Mouse (Mus musculus): ENCODE data around the gene Ube4b. TPM values are rescaled to one million over a fixed set of nuclear protein-coding genes. Genes with fewer than 3 reads are reported as not detected.

The Ube4b gene
- total RNA-seq, 2 experiments from 2014 or later, result 32.2 to 36.3 TPM

- no peak for DNase-seq
These were observed 122.1 kb downstream of the Ube4b start for GRCm38 (mm10) chr4:149304466-149304865.

GRCm38 (mm10) chr4:149303502-149303901, 123.0 kb downstream of the Ube4b start:
- DNase-seq, result no peak

GRCm38 (mm10) chr4:149302751-149303150, 123.8 kb downstream of the Ube4b start:
- DNase-seq, result no peak

GRCm38 (mm10) chr4:149302136-149302535, 124.4 kb downstream of the Ube4b start:
- no peak for DNase-seq

- no peak for DNase-seq
These were observed 130.0 kb downstream of the Ube4b start for GRCm38 (mm10) chr4:149296501-149296900.

- no peak for DNase-seq
These were observed 133.6 kb downstream of the Ube4b start for GRCm38 (mm10) chr4:149292984-149293383.

GRCm38 (mm10) chr4:149291061-149291460, 135.5 kb downstream of the Ube4b start:
- DNase-seq, result no peak

- DNase-seq, result no peak
These were observed 136.3 kb downstream of the Ube4b start for GRCm38 (mm10) chr4:149290157-149290750.

GRCm38 (mm10) chr4:149286287-149287137, 140.0 kb downstream of the Ube4b start:
- DNase-seq, result no peak

GRCm38 (mm10) chr4:149285691-149286090, 140.9 kb downstream of the Ube4b start:
- no peak for DNase-seq

- DNase-seq, result no peak
These were observed 143.5 kb downstream of the Ube4b start for GRCm38 (mm10) chr4:149283018-149283417.

- no peak for DNase-seq
These were observed 144.4 kb downstream of the Ube4b start for GRCm38 (mm10) chr4:149282025-149282738.

Other genes with a start within 250 kb of the Ube4b start
- 100 to 1,000 TPM; 304 to 308 TPM for gene Kif1b, start 119.1 kb downstream of the Ube4b start, total RNA-seq (2021)
- 10 to 100 TPM; 17.5 to 23.0 TPM for gene Rbp7, start 28.2 kb upstream of the Ube4b start, total RNA-seq (2021)
- not detected for gene Tmem274, start 50.6 kb upstream of the Ube4b start, total RNA-seq (2021)
- 10 to 100 TPM; 22.8 to 23.4 TPM for gene Nmnat1, start 58.5 kb upstream of the Ube4b start, total RNA-seq (2021)
- gene Lzic, start 58.5 kb upstream of the Ube4b start, total RNA-seq (2021), result 10 to 100 TPM; 12.5 to 13.0 TPM
- 10 to 100 TPM; 24.7 to 29.6 TPM for gene Ctnnbip1, start 91.5 kb upstream of the Ube4b start, total RNA-seq (2021)
- 10 to 100 TPM; 29.0 to 29.1 TPM for gene Clstn1, start 159.7 kb upstream of the Ube4b start, total RNA-seq (2021)

All from gastrocnemius, postnatal 25 days (tissue).